In genomic region chr13:9057277-9057676, GRCm38 (mm10) we compare ENCODE assay signal across 17 mouse cellular contexts. TPM values are rescaled to one million over a fixed set of nuclear protein-coding genes. Genes with fewer than 3 reads are reported as not detected.
DNase-seq lines count a peak whose midpoint lies in the region; ATAC-seq and TF ChIP-seq lines count a peak whose summit lies in the region.
"Had no signal": no experiment of that assay in that cellular context is flagged by ENCODE, and none has a peak within 500 bp of the region (broad histone marks: within the 10 kb centered on the region; RNA-seq: fewer than 3 reads in every experiment).

No protein-coding gene starts in this region.

- no peak overlapping the region for H3K9ac ChIP-seq in liver, embryonic 11.5 days (ENCODE audit: low read depth, low read length)
- H3K9ac ChIP-seq in liver, embryonic 14.5 days (replicated peaks): no peak overlapping the region
- H3K9ac ChIP-seq in stomach, embryonic 16.5 days (ENCODE audit: low read length): no peak overlapping the region
- H3K9ac ChIP-seq: forebrain, embryonic 13.5 days; forebrain, postnatal 0 days; heart, embryonic 12.5 days had no signal

- no peaks in the 10 kb centered on the region for H3K36me3 ChIP-seq in liver, embryonic 11.5 days (ENCODE audit: control insufficient read depth, insufficient read depth, low read length)
- no peaks in the 10 kb centered on the region for H3K36me3 ChIP-seq in liver, embryonic 14.5 days (replicated peaks; ENCODE audit: control insufficient read depth, insufficient read depth, low read depth)
- no peaks in the 10 kb centered on the region for H3K36me3 ChIP-seq in stomach, embryonic 16.5 days (ENCODE audit: control insufficient read depth, insufficient read depth, low read length)
- H3K36me3 ChIP-seq: embryonic facial prominence, embryonic 10.5 days; heart, embryonic 12.5 days; hindbrain, embryonic 10.5 days had no signal

- peak; percentile 30 to 34 for DNase-seq in kidney, postnatal 36 days
- no peak for DNase-seq in kidney, postnatal 14 days
- DNase-seq in liver, embryonic 11.5 days (ENCODE audit: low spot score): no peak
- peak in 2 of 3 experiments; percentile 17 to 29 for DNase-seq in liver, embryonic 14.5 days (ENCODE audit: low read depth in 3 of 3, low spot score in 3 of 3)
- DNase-seq in cerebellum, adult 9-10 months: no peak
- DNase-seq in adrenal gland, postnatal 25 days: no peak
- DNase-seq in layer of hippocampus, postnatal 36 days: no peak
- DNase-seq: adrenal gland, adult 8-10 months; cerebellum, adult 18-20 months; cerebellum, postnatal 10 days; forebrain, postnatal 0 days; gastrocnemius, postnatal 25 days had no signal

- TF ChIP-seq EP300 in liver, embryonic 14.5 days (IDR thresholded peaks at IDR 0.05; ENCODE audit: low read depth): no peak

- no peaks in the 10 kb centered on the region for H3K9me3 ChIP-seq in liver, embryonic 11.5 days (ENCODE audit: control insufficient read depth, low read length)
- no peaks in the 10 kb centered on the region for H3K9me3 ChIP-seq in liver, embryonic 14.5 days (ENCODE audit: control insufficient read depth, low read length)
- no peaks in the 10 kb centered on the region for H3K9me3 ChIP-seq in stomach, embryonic 16.5 days (replicated peaks; ENCODE audit: control insufficient read depth, low read length)
- H3K9me3 ChIP-seq: embryonic facial prominence, embryonic 10.5 days; forebrain, embryonic 13.5 days; heart, embryonic 12.5 days; hindbrain, embryonic 10.5 days had no signal

- no peak overlapping the region for H3K4me2 ChIP-seq in liver, embryonic 11.5 days
- H3K4me2 ChIP-seq in liver, embryonic 14.5 days (ENCODE audit: low read depth): no peak overlapping the region
- H3K4me2 ChIP-seq in stomach, embryonic 16.5 days (ENCODE audit: low read depth, low read length): no peak overlapping the region
- H3K4me2 ChIP-seq: forebrain, embryonic 13.5 days; heart, embryonic 12.5 days had no signal

- ATAC-seq in liver, embryonic 11.5 days (replicated peaks; ENCODE audit: low FRiP score): peak; percentile 50
- peak; percentile 76 for ATAC-seq in liver, embryonic 14.5 days (ENCODE audit: insufficient read depth)
- ATAC-seq in stomach, embryonic 16.5 days (ENCODE audit: insufficient read depth, low FRiP score): peak; percentile 29; the same call in 1 of the 2 replicates
- ATAC-seq: forebrain, embryonic 13.5 days; forebrain, postnatal 0 days had no signal

- no peak for TF ChIP-seq CTCF in liver, embryonic 14.5 days (IDR thresholded peaks at IDR 0.05; ENCODE audit: low read depth)

- 54% methylated on average over 1 of the region's 1 CpGs for WGBS in liver, embryonic 11.5 days
- 64% methylated on average over 1 of the region's 1 CpGs for WGBS in liver, embryonic 14.5 days (ENCODE audit: insufficient replicate concordance)
- WGBS in stomach, embryonic 16.5 days: 51% methylated on average over 1 of the region's 1 CpGs

- peaks cover 5% of the 10 kb centered on the region for H3K4me1 ChIP-seq in liver, embryonic 11.5 days (replicated peaks; ENCODE audit: control insufficient read depth, insufficient read depth, low read length)
- H3K4me1 ChIP-seq in liver, embryonic 14.5 days (replicated peaks; ENCODE audit: control insufficient read depth in 2 of 2, insufficient read depth in 2 of 2, low read length in 1 of 2): peaks cover 2 to 9% of the 10 kb centered on the region in 2 experiments; a peak in 2 of 4 replicates
- no peaks in the 10 kb centered on the region for H3K4me1 ChIP-seq in stomach, embryonic 16.5 days (ENCODE audit: control insufficient read depth, insufficient read depth, low read length)
- H3K4me1 ChIP-seq: embryonic facial prominence, embryonic 10.5 days; forebrain, embryonic 13.5 days had no signal

- H3K27ac ChIP-seq in liver, embryonic 11.5 days (ENCODE audit: low read depth, low read length): no peak overlapping the region; the same call in 1 of the 2 replicates
- no peak overlapping the region for H3K27ac ChIP-seq in liver, embryonic 14.5 days
- H3K27ac ChIP-seq in stomach, embryonic 16.5 days (ENCODE audit: low read length): no peak overlapping the region
- H3K27ac ChIP-seq: embryonic facial prominence, embryonic 10.5 days; forebrain, embryonic 13.5 days; hindbrain, embryonic 10.5 days had no signal

- H3K4me3 ChIP-seq in liver, embryonic 11.5 days (ENCODE audit: low read depth, low read length): no peak overlapping the region
- H3K4me3 ChIP-seq in liver, embryonic 14.5 days (ENCODE audit: insufficient read depth in 1 of 2, low read depth in 2 of 2, low read length in 2 of 2): no peak overlapping the region
- H3K4me3 ChIP-seq in stomach, embryonic 16.5 days (replicated peaks; ENCODE audit: low read length): no peak overlapping the region
- H3K4me3 ChIP-seq: embryonic facial prominence, embryonic 10.5 days; forebrain, embryonic 13.5 days; heart, embryonic 12.5 days; hindbrain, embryonic 10.5 days had no signal

- no peaks in the 10 kb centered on the region for H3K27me3 ChIP-seq in liver, embryonic 11.5 days (replicated peaks; ENCODE audit: control insufficient read depth, insufficient read depth, low read length)
- no peaks in the 10 kb centered on the region for H3K27me3 ChIP-seq in liver, embryonic 14.5 days (ENCODE audit: control insufficient read depth, insufficient read depth, low read length)
- no peaks in the 10 kb centered on the region for H3K27me3 ChIP-seq in stomach, embryonic 16.5 days (ENCODE audit: control insufficient read depth, insufficient read depth, low read length)
- H3K27me3 ChIP-seq: forebrain, embryonic 13.5 days; heart, embryonic 12.5 days had no signal

RNA-seq across cellular contexts. Expression of gene Larp4b, which starts 36.4 kb away (rescaled TPM):
- 47.9 and 51.3 TPM in 2 replicates for polyA plus RNA-seq in liver, embryonic 11.5 days (2014; fragmentation: Nextera tagmentation; extraction: Ambion mirVana)
- 11.1 and 16.5 TPM in 2 replicates for polyA plus RNA-seq in liver, embryonic 14.5 days (2012; rRNA removed)
- polyA plus RNA-seq in liver, embryonic 14.5 days (2014; fragmentation: Nextera tagmentation; extraction: Ambion mirVana): 27.7 and 29.5 TPM in 2 replicates
- 37.9 and 40.4 TPM in 2 replicates for polyA plus RNA-seq in stomach, embryonic 16.5 days (2015; fragmentation: Nextera tagmentation; extraction: Ambion mirVana)
- 66.6 and 75.1 TPM in 2 replicates for total RNA-seq in adrenal gland, postnatal 25 days (2021)
- 10 to 100 TPM; 68.8 to 73.1 TPM for total RNA-seq in layer of hippocampus, postnatal 36 days (2021)

Comparison
In these comparisons a context has a peak if more than half of its experiments do, and no peak if none do; other contexts are left out.
1. DNase-seq: peak in kidney, postnatal 36 days (2 of 2) and liver, embryonic 14.5 days (2 of 3); none in kidney, postnatal 14 days (single experiment), liver, embryonic 11.5 days (single experiment), cerebellum, adult 9-10 months (single experiment), adrenal gland, postnatal 25 days (single experiment) and layer of hippocampus, postnatal 36 days (0 of 2).
2. Peak in every context shown above with its lines, with median percentiles within 50 percentile points of each other: ATAC-seq.